Mouse (Mus musculus): ENCODE measurements around the gene Sipa1l3.
A peak's percentile ranks its signal among the peaks of the same experiment; 100 is the strongest.

The Sipa1l3 gene

DNA sequence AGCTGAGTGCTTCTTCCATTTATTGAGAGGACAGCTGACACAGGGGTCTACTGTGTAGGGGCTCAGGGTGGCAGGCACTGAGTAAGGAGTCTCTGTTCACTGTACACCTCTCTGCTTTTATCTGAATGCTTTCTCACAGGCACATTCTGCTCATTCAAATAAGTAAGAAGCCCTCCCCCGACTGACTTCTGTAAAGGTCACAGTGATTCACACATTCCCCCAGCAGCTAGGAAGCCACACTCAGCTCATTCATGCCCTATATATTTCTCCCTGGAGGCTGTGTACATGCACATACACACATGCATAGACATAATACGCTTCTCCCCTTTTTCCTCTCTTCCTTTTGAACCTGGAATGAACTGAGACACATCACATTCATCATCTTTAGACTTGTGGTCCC lies 74.4 kb downstream of the Sipa1l3 start:
- DNase-seq (ENCODE audit: low read depth, low spot score) = no peak

DNA sequence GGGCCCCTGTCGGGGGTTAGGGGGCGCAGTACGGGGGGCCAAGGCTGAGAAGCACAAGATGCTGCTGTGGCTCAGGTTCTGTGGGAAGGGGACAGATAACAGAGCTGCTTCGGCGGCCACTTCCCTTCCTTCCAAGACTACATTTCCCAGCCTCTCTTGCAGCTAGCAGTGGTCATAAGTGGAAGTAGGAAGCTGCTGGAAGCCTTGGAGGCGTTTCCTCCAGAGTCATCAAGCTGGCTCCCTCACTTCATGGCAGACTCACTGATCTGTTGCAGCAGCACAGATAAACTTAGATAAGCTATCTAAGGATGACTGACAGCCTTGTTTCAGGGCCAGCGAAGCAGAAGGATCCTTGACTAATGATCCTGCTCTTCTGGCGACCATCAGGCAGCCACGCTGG lies 76.6 kb downstream of the Sipa1l3 start:
- no peak for DNase-seq (ENCODE audit: low read depth, low spot score)

DNA sequence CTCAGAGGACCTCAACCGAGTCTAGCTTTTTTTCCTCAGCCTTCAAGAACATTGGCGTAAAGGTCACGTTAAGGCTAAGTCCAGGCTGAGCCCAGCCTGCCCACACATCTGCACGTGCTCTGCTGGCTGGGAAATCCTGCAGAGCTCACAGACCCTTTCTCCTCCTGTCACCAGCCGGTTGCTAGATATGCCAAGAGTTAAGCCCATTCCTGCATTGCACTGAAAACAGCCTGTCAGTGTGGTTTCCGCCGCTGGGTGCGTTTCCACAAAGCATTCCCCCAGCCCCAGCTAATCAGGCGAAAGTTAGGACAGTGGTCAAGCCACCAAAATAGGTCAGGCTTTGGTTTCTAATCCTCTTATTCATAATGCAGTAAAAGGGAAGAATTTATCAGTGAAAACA lies 77.3 kb downstream of the Sipa1l3 start:
- DNase-seq (ENCODE audit: low read depth, low spot score) = no peak

DNA sequence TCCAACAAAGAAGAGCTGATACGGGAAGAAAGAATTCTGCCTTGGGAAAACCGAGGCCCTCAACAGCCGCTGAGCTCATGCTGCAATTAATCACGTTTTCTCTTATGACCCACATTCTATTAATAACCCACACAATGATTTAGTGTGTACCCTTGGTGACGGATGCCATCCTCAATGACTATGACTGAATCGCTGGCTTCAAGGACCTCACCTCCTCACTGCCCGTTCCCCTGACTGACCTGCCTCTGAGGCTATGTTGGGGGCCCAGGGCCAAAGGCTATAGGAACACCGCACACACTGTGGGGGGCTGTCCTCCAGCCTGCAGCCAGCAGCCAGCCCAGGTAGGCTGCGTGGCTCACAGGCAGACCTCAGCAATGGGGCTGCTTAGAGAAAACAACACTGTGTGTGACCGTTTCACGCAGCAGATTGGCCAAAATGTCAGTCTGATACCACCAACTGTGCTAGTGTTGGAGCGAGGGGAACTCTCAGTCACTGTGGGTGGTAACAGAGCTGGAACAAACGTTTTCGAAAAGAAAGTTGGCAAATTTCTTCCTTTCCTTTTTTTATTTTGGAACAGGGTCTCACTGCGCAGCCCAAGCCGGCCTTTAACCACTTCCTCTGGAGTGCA lies 79.7 kb downstream of the Sipa1l3 start:
- DNase-seq (ENCODE audit: low read depth, low spot score) = no peak

DNA sequence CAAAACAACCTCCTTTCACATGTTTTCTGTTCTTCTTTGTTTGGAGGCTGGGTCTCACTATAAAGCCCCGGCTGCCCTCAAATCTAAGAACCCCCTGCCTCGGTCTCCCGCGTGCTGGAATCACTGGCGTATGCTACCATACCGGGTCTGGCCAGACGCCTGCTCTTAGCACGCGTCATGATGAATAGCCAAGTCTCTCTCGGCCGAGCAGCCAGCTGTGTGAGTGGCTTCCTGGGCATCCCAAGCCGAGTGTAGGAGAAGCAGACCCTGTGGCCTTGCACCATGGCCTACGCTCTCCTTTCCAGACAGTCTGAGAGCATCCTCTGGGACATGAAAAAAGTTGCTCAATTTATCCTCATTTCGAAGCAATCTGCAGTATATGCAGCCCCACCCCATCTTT lies 80.2 kb downstream of the Sipa1l3 start:
- no peak for DNase-seq (ENCODE audit: low read depth, low spot score)

DNA sequence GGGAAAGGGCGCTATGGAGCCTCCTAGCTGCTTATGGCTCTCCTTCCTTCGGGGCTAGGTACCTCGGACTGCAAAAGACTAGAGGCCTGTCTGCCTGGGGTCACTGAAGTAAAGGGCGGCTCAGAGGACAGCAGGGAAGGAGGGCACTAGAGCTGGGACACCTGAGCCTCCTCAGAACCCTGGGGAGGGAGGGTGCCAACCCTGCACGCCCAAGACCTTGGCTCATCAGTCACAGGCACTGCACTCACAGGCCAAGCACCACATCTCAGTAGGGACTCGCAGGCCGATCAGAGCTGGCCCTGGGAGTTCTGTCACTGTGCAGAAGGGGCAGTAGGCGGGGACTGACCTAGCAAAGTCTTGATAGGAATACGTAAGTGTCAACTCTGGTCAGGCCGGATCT lies 81.4 kb downstream of the Sipa1l3 start:
- no peak for DNase-seq (ENCODE audit: low read depth, low spot score)

DNA sequence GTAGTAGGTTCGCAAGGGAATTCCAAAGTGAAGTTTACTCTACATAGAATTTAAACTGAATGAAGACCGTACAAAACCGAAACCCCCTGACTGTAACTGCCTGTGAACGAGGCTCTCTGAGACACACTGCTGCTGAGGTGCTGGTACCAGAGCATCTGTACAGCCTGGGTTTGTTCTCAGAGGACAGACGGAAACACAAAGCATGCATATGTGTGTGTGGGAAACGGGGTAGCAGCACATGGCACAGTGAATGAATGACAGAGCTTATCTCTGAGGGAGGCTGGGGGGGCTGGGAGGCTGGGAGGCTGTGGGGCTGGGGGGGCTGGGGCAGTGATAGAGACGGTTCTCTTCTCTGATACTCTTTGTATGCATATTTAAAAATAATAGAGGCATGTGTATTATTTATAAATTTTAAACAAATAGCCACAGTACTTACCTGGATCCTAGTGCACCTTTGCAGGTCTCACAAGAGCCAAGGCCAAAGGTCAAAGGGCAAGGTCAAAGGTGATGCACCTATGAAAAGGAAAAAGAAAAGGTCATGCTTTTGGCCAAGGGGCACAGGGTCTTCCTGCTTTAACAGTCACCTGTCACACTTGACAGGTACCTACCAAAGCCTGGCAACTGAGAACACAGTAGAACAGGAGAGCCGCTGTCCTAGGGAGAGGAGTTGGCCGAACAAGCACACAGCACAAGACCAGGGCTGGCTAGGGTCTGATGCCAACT lies 84.0 kb downstream of the Sipa1l3 start:
- no peak for DNase-seq (ENCODE audit: low read depth, low spot score)

DNA sequence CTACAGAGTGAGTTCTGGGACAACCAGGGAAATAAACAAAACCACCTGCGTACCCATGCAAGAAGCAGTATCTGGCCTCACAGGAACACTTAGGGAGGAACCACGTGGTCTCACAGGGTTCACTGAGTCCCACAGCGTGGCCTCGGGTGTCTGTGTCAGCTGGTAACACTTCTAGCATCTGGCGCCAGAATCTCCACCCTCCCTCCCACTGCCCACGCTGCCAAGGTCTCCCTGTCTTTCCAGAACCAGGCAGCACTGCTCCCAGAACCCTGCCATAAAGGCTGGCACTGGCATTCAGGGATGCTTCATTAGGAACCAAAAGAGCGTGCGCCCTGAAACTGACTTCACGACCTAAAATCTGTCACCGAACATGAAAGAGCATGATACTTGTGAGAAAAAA lies 84.7 kb downstream of the Sipa1l3 start:
- no peak for DNase-seq (ENCODE audit: low read depth, low spot score)

DNA sequence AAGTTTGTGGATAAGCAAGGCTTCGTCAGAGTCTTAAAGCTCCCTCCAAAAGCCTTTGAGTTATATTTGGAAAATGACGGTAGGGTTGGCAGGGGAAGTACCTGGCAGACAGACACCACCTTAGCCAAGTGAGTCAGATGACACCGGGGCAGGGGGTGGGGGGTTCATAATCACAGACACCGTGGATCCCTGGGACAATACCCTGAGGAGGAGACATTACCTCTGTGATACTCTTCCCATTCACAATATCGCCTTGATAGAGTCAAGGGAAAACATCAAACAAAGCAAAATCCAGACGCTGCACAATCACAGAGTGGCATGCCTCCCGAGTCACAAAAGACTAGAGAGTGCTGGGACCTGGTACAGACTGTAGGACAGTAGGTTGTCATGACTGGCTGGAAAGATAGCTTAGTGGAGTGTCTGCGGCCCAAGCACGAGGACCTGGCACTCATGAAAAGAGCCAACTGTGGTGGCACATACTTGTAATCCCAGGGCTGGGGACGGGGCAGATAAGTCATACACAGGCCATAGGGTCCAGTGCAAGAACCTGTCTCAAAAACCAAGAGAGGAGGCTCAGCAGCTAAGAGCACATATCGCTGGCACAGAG lies 85.4 kb downstream of the Sipa1l3 start:
- DNase-seq (ENCODE audit: low read depth, low spot score) = no peak

DNA sequence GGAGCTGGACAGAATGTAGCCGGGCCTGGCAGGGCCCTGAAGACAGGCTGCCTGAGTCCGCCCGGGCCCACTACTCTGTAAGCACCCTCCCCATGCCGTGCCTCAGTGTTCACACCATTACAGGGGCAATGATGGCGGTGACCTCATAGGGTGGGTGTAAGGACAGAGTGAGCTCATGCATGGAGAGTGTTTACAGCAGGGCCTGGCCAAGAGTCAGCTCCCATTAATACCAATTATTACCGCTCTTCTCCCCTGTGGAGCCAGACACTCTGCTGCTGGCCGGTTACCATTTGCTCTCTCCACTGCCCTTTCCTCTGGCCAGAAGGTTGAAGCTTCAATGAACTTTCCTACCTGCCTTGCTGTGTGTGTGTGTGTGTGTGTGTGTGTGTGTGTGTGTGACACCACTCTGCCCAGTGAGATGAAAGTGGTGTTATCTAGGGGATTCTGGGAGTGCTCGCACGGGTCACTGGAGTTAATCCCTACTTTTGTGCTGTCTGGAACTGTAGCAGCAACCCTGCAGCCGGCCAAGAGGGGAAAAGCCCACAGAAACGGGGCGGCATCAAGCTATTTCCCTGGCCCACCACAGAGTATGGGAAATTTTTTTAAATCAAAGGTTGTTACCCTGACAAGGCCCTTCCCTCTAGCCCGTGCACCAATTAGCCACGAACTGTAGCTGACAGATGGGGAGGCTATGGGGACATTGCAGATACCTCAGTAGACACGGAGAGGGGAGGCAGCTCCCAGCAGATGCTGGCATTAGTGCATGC lies 86.1 kb downstream of the Sipa1l3 start:
- no peak for DNase-seq (ENCODE audit: low read depth, low spot score)

DNA sequence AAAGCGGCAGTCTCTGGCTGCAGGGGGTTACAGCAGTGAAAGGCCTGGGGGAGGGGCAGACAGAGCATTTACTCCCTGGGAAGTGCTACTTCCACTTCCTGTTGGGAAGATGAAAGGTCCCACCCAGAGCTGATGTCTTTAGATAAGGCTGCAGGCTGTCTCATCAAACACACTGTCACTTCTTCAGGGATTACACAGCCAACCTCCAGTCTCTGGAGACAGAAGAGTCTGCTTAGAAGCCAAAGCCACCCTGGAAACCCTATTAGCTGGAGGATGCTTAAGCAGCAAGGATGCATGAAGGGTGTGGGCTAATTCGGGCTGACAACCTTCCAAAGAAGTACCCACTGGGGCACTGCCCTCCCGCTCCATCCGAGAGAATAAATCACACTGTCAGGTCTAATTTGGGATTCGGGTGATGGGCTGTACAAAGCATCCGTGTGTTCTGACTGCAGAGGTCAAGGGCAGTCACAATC lies 87.7 kb downstream of the Sipa1l3 start:
- no peak for DNase-seq (ENCODE audit: low read depth, low spot score)

DNA sequence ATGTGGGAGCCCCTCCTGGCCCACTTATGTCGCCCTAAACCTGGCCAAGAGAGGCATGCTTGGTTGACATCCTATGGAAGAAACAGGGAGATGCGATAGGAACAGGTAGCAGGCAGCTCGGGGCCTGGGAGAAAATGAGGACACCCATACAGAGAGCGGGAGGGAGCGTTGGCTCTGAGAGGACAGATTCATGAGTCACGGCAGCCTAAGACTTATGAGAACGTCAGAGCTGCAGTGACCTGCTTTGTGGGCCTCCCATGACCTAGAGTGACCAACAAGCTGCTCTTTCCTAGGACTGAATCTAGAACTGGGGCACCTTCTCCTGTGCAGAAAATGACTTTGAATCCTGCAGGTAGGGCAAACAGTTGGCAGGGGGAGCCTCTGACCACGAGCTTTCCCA lies 92.4 kb downstream of the Sipa1l3 start:
- DNase-seq (ENCODE audit: low read depth, low spot score) = no peak

DNA sequence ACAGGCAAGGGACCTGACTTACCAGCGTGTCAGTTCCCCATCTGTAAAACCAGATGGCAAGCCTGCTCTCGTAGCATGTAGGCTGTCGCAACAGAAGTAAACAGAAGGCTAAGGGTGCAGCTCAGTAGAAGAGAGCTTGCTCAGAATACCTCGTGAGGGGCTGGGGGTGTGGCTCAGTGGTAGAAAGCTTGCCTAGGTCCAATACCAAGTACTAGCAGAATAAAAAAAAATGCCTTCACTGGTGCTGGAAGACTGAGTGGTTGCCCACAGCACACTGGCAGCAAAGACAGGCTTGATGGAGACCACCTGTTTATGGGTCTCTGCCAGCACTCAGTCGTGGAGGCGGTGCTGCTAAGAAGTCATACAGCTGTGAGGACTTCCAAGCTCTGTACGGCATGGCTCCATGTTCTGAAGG lies 93.0 kb downstream of the Sipa1l3 start:
- no peak for DNase-seq (ENCODE audit: low read depth, low spot score)

DNA sequence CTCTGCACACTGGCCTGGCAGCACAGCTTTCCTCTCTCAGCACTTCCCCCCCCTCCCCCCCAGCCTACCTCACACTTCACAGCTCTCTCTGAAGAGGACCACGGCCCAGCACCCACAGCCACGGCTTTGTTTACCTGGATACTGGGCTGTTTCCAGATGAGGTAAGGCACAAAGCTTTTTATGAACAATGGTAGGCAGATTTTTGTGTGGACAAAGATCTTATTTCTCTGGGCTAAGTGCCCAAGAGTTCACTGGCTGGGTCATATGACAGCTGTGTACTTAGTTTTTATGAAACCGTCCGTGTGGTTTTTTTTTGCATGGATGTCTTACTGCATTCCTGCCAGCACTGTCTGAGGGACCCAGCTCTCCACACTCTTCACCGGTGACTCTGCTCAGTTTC lies 93.8 kb downstream of the Sipa1l3 start:
- DNase-seq (ENCODE audit: low read depth, low spot score) = no peak

DNA sequence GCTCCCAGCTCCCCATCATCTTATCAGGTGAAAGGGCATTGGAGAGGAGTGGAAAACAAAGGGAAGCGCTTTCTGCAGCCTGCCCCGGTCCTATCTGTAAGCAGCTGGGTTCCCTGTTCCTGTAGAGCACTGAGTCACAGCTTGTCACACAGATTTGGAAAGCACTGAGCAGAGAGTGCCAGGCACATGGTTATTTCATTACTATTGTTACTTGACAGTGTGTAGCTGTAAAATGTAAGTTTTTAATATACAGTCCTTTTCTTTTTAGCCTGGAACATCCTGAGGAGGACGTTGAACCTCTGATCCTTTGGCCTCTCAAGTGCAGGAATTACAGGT lies 96.6 kb downstream of the Sipa1l3 start:
- DNase-seq (ENCODE audit: low read depth, low spot score) = no peak

DNA sequence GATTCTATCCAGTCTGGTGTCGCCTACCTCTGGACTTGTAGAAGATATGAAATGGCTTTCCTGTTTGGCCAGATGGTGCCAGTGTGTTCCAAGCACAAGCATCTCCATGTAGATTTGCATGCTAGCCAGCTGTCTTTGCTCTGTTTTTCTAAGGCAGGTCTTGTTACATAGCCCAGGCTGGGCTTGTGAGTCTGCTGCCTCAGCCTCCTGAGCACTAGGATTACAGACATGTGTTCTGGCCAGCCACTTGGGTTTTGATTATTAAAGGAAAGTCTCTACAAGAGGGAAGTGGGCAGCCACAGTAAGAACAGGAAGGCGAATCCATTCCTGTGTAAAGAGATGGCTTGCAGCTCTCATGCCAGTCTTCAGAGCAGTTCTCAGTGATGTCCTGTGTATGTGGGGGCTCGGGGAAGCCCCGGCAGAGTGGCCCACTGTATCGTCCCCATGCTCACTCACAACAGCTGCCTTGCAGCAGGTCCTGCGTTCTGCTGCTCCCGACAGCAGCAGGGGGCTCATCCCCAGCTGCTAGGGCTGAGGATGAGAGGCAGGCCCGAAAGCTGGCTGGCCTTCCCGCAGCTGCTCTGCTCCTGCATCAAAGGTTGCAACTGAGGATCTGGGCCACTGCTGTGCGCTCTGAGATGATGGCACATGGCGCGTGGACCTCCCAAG lies 97.1 kb downstream of the Sipa1l3 start:
- DNase-seq (ENCODE audit: low read depth, low spot score) = no peak

DNA sequence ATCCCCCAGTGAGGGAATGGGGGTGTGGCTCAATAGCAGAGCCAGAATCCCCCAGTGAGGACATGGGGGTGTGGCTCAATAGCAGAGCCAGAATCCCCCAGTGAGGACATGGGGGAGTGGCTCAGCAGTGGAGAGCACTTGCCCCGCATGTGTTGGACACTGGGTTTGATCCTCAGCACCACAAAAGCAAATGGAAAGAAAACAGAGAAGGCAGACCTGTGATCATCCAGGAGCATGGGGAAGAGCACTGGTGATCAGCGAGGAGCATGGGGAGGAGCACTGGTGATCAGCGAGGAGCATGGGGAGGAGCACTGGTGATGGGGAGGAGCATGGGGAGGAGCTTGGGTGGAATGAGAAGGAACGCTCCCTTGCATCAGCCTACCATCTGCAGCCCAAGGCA lies 98.6 kb downstream of the Sipa1l3 start:
- peak; percentile 20 for DNase-seq (ENCODE audit: low read depth, low spot score)

DNA sequence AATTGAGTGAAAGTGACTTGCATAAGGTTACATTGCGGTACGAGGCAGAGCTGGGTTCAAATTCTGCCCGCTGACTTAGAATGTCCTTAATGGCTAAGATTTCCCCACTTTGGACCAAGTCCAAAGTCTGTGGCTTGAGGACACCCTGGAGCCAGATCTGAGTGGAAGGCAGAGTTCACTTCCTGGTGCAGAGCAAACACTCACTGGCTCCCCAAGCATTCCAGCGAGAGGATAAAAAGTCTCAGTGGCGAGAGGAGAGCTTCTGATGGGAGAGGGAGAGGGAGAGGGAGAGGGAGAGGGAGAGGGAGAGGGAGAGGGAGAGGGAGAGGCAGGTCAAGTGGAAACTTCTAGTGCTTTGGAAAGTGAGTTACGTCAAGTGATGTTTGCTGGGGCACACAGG lies 100.2 kb downstream of the Sipa1l3 start:
- DNase-seq (ENCODE audit: low read depth, low spot score) = no peak

DNA sequence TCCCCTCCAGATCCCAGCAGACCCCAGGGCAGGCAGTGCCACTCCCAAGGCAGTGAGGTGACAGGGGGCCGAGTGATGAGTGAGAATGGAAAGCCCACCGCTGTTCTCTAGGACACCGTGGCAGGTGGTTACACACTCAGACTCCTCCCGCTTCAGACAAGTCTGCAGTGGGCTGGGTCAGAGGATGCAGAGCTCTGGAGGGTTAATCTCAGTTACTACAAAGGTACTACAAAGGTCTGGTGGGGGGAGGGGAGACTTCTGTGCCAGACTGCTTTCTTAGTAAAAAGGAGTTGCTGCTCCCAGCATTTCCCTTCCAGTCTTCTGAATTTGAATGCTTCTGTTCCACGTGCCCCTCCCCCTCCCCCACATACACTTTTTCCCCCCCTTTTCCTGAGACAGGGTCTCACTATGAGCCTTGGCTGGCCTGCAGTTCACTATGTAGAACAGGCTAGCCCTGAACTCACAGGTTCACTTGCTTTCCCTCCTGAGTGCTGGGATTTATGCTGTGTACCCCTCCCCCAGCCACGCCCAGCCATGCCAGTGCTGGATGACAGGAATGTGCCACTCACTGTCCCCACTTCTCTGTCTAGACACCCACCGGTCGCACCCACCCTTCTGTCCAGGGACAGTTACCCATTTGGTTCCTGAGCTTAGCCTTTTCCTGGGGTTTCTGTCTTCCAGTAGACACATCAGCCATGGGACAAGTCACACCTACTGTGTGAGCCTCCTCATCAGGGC lies 100.9 kb downstream of the Sipa1l3 start:
- DNase-seq (ENCODE audit: low read depth, low spot score) = peak; percentile 42

DNA sequence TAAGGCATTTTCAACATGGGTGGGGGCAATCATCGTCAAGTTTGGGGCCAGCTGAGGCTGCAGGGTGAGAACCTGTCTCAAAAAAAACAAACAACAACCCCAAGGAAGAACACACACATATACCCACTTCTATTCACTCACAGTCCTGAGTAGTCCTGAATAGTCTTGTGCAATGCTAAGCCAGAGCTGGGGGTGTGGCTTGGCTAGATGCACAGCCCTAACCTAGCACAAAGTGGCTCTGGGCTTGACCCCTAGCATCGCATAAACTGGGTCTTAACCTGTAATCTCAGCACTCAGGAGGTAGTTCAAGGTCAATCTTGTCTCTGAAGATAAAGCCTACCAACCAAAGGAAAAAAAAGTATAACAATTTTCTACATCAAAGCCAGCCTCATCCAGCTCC lies 101.5 kb downstream of the Sipa1l3 start:
- DNase-seq (ENCODE audit: low read depth, low spot score) = no peak
